Mouse (Mus musculus) heart, adult 2 months (tissue): ENCODE results near the gene 1700018B08Rik.

Source experiments
- CTCF ChIP-seq: fragments of 200-600 bp; IDR thresholded peaks from 2 replicates; pipeline ENCODE4 v1.8.1; 2022; ENCODE audit warnings: antibody characterized with exemption, mild to moderate bottlenecking, moderate library complexity
- EP300 ChIP-seq: fragments of 200-500 bp; IDR thresholded peaks from 2 replicates; pipeline ENCODE4 v1.6.1; 2011; ENCODE audit warnings: low read depth, low read length, control low read depth; ENCODE audit not compliant: insufficient read depth

- TF ChIP-seq EP300, result no peak
- TF ChIP-seq CTCF, result no peak
Measured at GRCm38 (mm10) chr8:121552506-121552905, 8.4 kb upstream of the 1700018B08Rik start.
